Mouse (Mus musculus) layer of hippocampus, adult 9-10 months (tissue): ENCODE measurements around the gene Dclk3.

Source experiments
- DNase-seq: peaks from one replicate; pipeline ENCODE4 v3.0.0; 2022; ENCODE audit warnings: low spot score

The Dclk3 gene

GRCm38 (mm10) chr9:111486645-111487477 lies 48.0 kb downstream of the Dclk3 start:
- no peak for DNase-seq

- DNase-seq = no peak
Measured at GRCm38 (mm10) chr9:111490583-111490982, 51.7 kb downstream of the Dclk3 start.

GRCm38 (mm10) chr9:111491280-111491679 lies 52.4 kb downstream of the Dclk3 start:
- no peak for DNase-seq

GRCm38 (mm10) chr9:111493490-111493889 lies 54.6 kb downstream of the Dclk3 start:
- DNase-seq = no peak

GRCm38 (mm10) chr9:111495561-111495960 lies 56.7 kb downstream of the Dclk3 start:
- DNase-seq = peak; percentile 55

GRCm38 (mm10) chr9:111497074-111497811 lies 58.4 kb downstream of the Dclk3 start:
- DNase-seq = peak; percentile 67

- no peak for DNase-seq
Measured at GRCm38 (mm10) chr9:111500211-111500610, 61.3 kb downstream of the Dclk3 start.

- DNase-seq = no peak
Measured at GRCm38 (mm10) chr9:111506075-111506474, 67.2 kb downstream of the Dclk3 start.

GRCm38 (mm10) chr9:111514586-111515473 lies 75.9 kb downstream of the Dclk3 start:
- no peak for DNase-seq

- DNase-seq = no peak
Measured at GRCm38 (mm10) chr9:111515536-111515935, 76.7 kb downstream of the Dclk3 start.

GRCm38 (mm10) chr9:111522226-111522625 lies 83.3 kb downstream of the Dclk3 start:
- no peak for DNase-seq

GRCm38 (mm10) chr9:111523111-111523510 lies 84.2 kb downstream of the Dclk3 start:
- DNase-seq = no peak

- no peak for DNase-seq
Measured at GRCm38 (mm10) chr9:111523871-111524270, 85.0 kb downstream of the Dclk3 start.

GRCm38 (mm10) chr9:111534744-111535423 lies 96.0 kb downstream of the Dclk3 start:
- no peak for DNase-seq

- DNase-seq = no peak
Measured at GRCm38 (mm10) chr9:111535445-111536064, 96.7 kb downstream of the Dclk3 start.
